Mouse (Mus musculus): Measurements from ENCODE around the gene Tspan31. TPM values are rescaled to one million over a fixed set of nuclear protein-coding genes. Genes with fewer than 3 reads are reported as not detected.

The Tspan31 gene
- polyA plus RNA-seq, 1 experiment from 2014 or later = 99.5 TPM

GRCm38 (mm10) chr10:127050119-127050474 lies 20.0 kb downstream of the Tspan31 start:
- no peak overlapping the region for H3K9ac ChIP-seq (replicated peaks; ENCODE audit: low read depth)
- no peak for ATAC-seq
- H3K4me3 ChIP-seq (ENCODE audit: low read depth, low read length) = 0 out of 2 replicates have a peak overlapping the region, but pooled peaks have one; percentile 28
- no peak overlapping the region for H3K4me2 ChIP-seq (replicated peaks; ENCODE audit: low read depth, low read length)
- 11% methylated on average over 10 of the region's 10 CpGs for WGBS
- no peak for DNase-seq (ENCODE audit: low spot score)
- H3K36me3 ChIP-seq (ENCODE audit: insufficient read depth, low read length) = no peaks in the 10 kb centered on the region
- H3K27ac ChIP-seq (ENCODE audit: low read length) = no peak overlapping the region
- TF ChIP-seq CTCF (IDR thresholded peaks at IDR 0.05) = no peak
- peaks cover 10% of the 10 kb centered on the region; the same call in 1 of the 2 replicates for H3K4me1 ChIP-seq (ENCODE audit: insufficient read depth, low read depth, low read length)
- peaks cover 28% of the 10 kb centered on the region for H3K27me3 ChIP-seq (replicated peaks; ENCODE audit: insufficient read depth, low read length)
- no peaks in the 10 kb centered on the region for H3K9me3 ChIP-seq (ENCODE audit: low read length)

- H3K27ac ChIP-seq (ENCODE audit: low read length) = no peak overlapping the region
- DNase-seq (ENCODE audit: low spot score) = no peak
- peak overlapping the region; percentile 28 for H3K4me3 ChIP-seq (ENCODE audit: low read depth, low read length)
- peak overlapping the region; percentile 38 for H3K4me2 ChIP-seq (replicated peaks; ENCODE audit: low read depth, low read length)
- H3K36me3 ChIP-seq (ENCODE audit: insufficient read depth, low read length) = no peaks in the 10 kb centered on the region
- peak; percentile 52 for TF ChIP-seq CTCF (IDR thresholded peaks at IDR 0.05)
- TF ChIP-seq EP300 (IDR thresholded peaks at IDR 0.05) = no peak
- peaks cover 10% of the 10 kb centered on the region; the same call in 1 of the 2 replicates for H3K4me1 ChIP-seq (ENCODE audit: insufficient read depth, low read depth, low read length)
- H3K27me3 ChIP-seq (replicated peaks; ENCODE audit: insufficient read depth, low read length) = peaks cover 28% of the 10 kb centered on the region
- peak; percentile 56; the same call in 1 of the 2 replicates for ATAC-seq
- H3K9me3 ChIP-seq (ENCODE audit: low read length) = no peaks in the 10 kb centered on the region
- H3K9ac ChIP-seq (replicated peaks; ENCODE audit: low read depth) = no peak overlapping the region
- 4% methylated on average over 29 of the region's 29 CpGs for WGBS
Measured at GRCm38 (mm10) chr10:127049395-127050118, 20.5 kb downstream of the Tspan31 start.

GRCm38 (mm10) chr10:127048608-127049394 lies 21.3 kb downstream of the Tspan31 start:
- WGBS = 4% methylated on average over 35 of the region's 35 CpGs
- ATAC-seq = no peak
- DNase-seq (ENCODE audit: low spot score) = no peak
- Histone ChIP-seq H3K9me3 (ENCODE audit: low read length) (no peaks in the 10 kb centered on the region), H3K9ac (replicated peaks; ENCODE audit: low read depth) (no peak overlapping the region), H3K27ac (ENCODE audit: low read length) (no peak overlapping the region), H3K27me3 (replicated peaks; ENCODE audit: insufficient read depth, low read length) (peaks cover 28% of the 10 kb centered on the region), H3K4me1 (ENCODE audit: insufficient read depth, low read depth, low read length) (peaks cover 10% of the 10 kb centered on the region; the same call in 1 of the 2 replicates), H3K4me2 (replicated peaks; ENCODE audit: low read depth, low read length) (peak overlapping the region; percentile 38), H3K36me3 (ENCODE audit: insufficient read depth, low read length) (no peaks in the 10 kb centered on the region), H3K4me3 (ENCODE audit: low read depth, low read length) (peak overlapping the region; percentile 28)
- no peak for TF ChIP-seq EP300 (IDR thresholded peaks at IDR 0.05)
- no peak for TF ChIP-seq CTCF (IDR thresholded peaks at IDR 0.05)

GRCm38 (mm10) chr10:127047954-127048353 lies 22.1 kb downstream of the Tspan31 start, which contains the start of gene Cyp27b1:
TSS of gene Cyp27b1 (plus strand) at chr10:127048250.
- Histone ChIP-seq H3K27me3 (replicated peaks; ENCODE audit: insufficient read depth, low read length) (peaks cover 28% of the 10 kb centered on the region), H3K4me3 (ENCODE audit: low read depth, low read length) (peak within 1 kb of the TSS; percentile 28), H3K4me2 (replicated peaks; ENCODE audit: low read depth, low read length) (peak within 1 kb of the TSS; percentile 38), H3K9me3 (ENCODE audit: low read length) (no peaks in the 10 kb centered on the region), H3K36me3 (ENCODE audit: insufficient read depth, low read length) (no peaks in the 10 kb centered on the region), H3K9ac (replicated peaks; ENCODE audit: low read depth) (no peak within 1 kb of the TSS), H3K4me1 (ENCODE audit: insufficient read depth, low read depth, low read length) (peaks cover 10% of the 10 kb centered on the region; the same call in 1 of the 2 replicates), H3K27ac (ENCODE audit: low read length) (no peak within 1 kb of the TSS)
- DNase-seq (ENCODE audit: low spot score) (no peak), ATAC-seq (no peak)
- no peak for TF ChIP-seq EP300 (IDR thresholded peaks at IDR 0.05)
- no peak for TF ChIP-seq CTCF (IDR thresholded peaks at IDR 0.05)
- WGBS = 30% methylated on average over 5 of the region's 5 CpGs

- TF ChIP-seq EP300 (IDR thresholded peaks at IDR 0.05) = no peak
- no peak for TF ChIP-seq CTCF (IDR thresholded peaks at IDR 0.05)
- 80% methylated on average over 6 of the region's 6 CpGs for WGBS
- no peaks in the 10 kb centered on the region for H3K36me3 ChIP-seq (ENCODE audit: insufficient read depth, low read length)
- no peak for DNase-seq (ENCODE audit: low spot score)
- no peaks in the 10 kb centered on the region for H3K9me3 ChIP-seq (ENCODE audit: low read length)
- no peak overlapping the region for H3K4me3 ChIP-seq (ENCODE audit: low read depth, low read length)
- no peak overlapping the region for H3K9ac ChIP-seq (replicated peaks; ENCODE audit: low read depth)
- H3K4me1 ChIP-seq (ENCODE audit: insufficient read depth, low read depth, low read length) = peaks cover 3% of the 10 kb centered on the region; the same call in 1 of the 2 replicates
- peaks cover 5% of the 10 kb centered on the region; the same call in 1 of the 2 replicates for H3K27me3 ChIP-seq (replicated peaks; ENCODE audit: insufficient read depth, low read length)
- no peak overlapping the region for H3K27ac ChIP-seq (ENCODE audit: low read length)
- H3K4me2 ChIP-seq (replicated peaks; ENCODE audit: low read depth, low read length) = no peak overlapping the region
- ATAC-seq = no peak
Measured at GRCm38 (mm10) chr10:127043187-127043586, 26.9 kb downstream of the Tspan31 start.

GRCm38 (mm10) chr10:127042468-127043115 lies 27.5 kb downstream of the Tspan31 start:
- Histone ChIP-seq H3K36me3 (ENCODE audit: insufficient read depth, low read length) (no peaks in the 10 kb centered on the region), H3K4me3 (ENCODE audit: low read depth, low read length) (peak overlapping the region; percentile 69), H3K4me2 (replicated peaks; ENCODE audit: low read depth, low read length) (peak overlapping the region; percentile 97), H3K27me3 (replicated peaks; ENCODE audit: insufficient read depth, low read length) (no peaks in the 10 kb centered on the region), H3K27ac (ENCODE audit: low read length) (0 out of 2 replicates have a peak overlapping the region, but pooled peaks have one; percentile 4), H3K9me3 (ENCODE audit: low read length) (no peaks in the 10 kb centered on the region), H3K4me1 (ENCODE audit: insufficient read depth, low read depth, low read length) (peaks cover 3% of the 10 kb centered on the region; the same call in 1 of the 2 replicates), H3K9ac (replicated peaks; ENCODE audit: low read depth) (0 out of 2 replicates have a peak overlapping the region, but pooled peaks have one; percentile 46)
- DNase-seq (ENCODE audit: low spot score) (no peak), ATAC-seq (no peak)
- WGBS = 7% methylated on average over 5 of the region's 5 CpGs
- TF ChIP-seq EP300 (IDR thresholded peaks at IDR 0.05) (no peak), CTCF (IDR thresholded peaks at IDR 0.05) (no peak)
